Mouse (Mus musculus) retina, postnatal 1 day (tissue): ENCODE results near the gene Xpnpep1.

Source experiments
- DNase-seq: peaks from one replicate; pipeline ENCODE4 v3.0.0-alpha.2; 2012

Xpnpep1 gene

GRCm38 (mm10) chr19:53030279-53030678 is 9.7 kb downstream of the Xpnpep1 start:
- no peak for DNase-seq

DNA sequence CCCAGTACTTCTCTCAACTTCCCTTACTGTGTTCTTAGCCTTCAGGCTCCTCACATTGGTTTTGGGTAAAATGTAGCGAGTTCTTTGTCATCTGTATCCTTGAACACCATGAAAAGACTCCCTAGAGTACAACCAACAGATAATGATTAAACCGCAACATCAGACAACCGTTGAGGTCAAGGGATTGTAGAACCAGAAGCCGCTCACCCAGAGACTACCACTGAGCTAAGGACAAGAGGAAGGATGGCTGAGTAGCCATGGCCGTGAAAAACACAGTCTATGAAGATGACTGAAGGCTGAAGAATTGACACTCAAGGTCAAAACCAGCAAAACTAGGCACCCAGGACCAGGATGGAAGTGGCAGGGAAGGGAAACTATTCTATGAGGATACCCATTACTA is 10.3 kb downstream of the Xpnpep1 start:
- no peak for DNase-seq

GRCm38 (mm10) chr19:53029045-53029444 is 11.0 kb downstream of the Xpnpep1 start:
- DNase-seq, result no peak

DNA sequence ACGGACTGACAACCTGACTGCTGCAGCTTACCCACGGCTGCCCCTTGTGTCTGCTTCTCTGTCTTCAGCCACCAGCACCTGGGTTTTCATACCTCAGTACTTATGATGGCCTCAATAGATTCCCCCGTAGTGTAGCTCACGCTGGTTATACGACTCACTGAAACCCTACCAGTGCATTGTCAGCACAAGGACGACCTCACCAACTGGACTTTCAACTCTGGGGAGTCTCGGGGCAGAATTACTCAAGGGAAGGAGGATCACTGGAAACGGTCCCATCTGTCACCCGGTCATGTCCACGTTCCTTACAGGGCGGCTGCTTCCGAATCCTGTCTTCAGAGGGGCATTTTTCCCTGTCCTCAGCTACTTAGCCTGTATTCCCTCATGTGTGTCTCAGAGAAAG is 11.8 kb downstream of the Xpnpep1 start:
- DNase-seq, result no peak

GRCm38 (mm10) chr19:53023189-53023588 is 16.8 kb downstream of the Xpnpep1 start:
- DNase-seq, result no peak

GRCm38 (mm10) chr19:53022037-53022614 is 17.9 kb downstream of the Xpnpep1 start:
- no peak for DNase-seq

- DNase-seq, result no peak
Measured at GRCm38 (mm10) chr19:53021537-53021936, 18.5 kb downstream of the Xpnpep1 start.

DNA sequence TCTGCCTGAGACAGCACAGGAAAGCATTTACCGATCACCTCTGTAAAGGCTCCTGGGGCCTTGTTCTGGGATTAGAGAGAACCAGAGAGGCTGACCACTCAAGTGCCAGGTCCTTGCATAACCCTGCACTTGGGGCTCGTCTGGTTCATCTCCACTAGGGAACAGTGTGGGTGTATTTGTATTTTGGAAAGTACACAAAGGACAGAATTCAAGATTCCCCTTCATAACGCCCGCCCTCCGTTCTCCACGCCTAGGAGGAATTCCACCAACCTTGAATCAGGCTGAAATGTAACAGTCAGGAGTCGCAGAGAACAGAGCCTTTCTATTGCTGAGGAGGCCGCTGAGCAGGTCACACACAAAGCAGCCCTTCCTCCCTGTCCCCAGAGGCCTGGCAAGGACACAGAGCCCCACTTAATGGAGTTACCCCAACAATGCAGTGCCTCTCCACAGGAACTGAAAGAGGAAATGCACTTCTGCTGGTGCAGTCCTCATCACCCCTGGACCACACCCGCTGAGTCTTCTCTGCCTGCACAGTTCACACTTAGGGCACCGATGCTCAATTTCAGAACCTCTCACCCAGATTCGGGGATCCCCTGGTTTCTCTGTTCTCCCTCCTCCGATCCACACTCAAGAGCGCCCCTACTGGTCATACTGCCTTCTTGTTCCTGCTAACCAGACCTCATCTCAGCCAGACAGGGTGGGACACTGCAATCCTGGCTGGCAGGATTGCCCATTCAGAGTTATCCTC is 20.1 kb downstream of the Xpnpep1 start:
- DNase-seq, result peak; percentile 75

DNA sequence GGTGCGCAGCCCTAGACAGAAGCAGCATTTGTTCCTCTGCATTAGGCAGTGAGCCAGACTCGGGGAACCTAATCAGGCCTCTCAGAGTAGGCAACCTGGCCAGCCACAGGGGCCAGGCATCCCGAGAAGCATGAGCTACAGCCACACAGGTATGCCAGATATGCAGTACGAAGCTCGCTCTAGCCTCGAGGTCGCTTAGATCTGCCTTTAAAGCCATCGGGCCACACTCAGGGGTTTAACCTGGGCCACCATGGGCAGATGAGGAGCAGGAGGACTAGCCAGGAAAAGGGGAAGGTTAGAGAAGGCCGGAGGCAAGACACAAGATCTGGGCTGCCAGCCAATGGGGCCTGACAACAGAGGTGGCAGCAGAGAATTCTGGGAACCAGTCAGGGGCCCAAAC is 22.1 kb downstream of the Xpnpep1 start:
- DNase-seq, result no peak

GRCm38 (mm10) chr19:53017248-53017647 is 22.8 kb downstream of the Xpnpep1 start:
- DNase-seq, result peak; percentile 35

DNA sequence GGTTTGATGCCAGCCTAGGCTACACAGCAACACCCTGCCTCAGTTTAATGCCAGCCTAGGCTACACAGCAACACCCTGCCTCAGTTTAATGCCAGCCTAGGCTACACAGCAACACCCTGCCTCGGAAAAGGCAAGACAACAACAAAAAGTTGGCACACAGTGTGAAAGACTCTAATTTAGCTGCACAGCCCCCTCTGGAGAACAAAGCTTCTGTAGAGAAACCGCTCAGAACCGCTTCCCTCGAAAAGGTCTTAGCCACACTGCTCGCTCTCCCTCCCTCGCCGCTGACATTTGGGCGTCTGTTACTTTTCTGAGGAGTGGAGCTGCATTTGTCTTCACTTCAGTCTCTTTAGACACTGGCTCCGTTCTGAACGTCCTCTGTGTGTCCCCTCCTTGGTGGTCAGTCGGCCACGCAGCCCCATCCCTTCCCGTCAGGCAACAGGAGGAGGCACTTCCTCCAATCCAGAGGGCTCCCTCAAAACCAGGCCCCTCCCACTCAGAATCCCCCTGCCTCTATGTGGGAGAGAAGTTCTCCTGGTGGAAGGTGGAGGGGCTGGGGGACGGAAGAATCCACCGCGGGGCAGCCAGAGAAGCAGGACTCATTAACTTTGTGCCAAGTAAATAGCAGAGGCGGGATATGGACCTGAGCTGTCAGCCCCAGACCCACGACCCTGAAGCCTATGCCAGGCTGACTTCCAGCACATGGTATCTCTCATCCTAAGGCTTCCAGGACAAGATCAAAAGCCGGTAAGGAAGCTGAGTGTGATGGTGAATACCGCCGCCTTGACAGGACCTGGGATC is 24.9 kb downstream of the Xpnpep1 start:
- peak; percentile 40 for DNase-seq

GRCm38 (mm10) chr19:53013744-53014143 is 26.3 kb downstream of the Xpnpep1 start:
- DNase-seq, result no peak

- DNase-seq, result no peak
Measured at GRCm38 (mm10) chr19:53013341-53013740, 26.7 kb downstream of the Xpnpep1 start.

GRCm38 (mm10) chr19:53010941-53011340 is 29.1 kb downstream of the Xpnpep1 start:
- DNase-seq, result no peak

DNA sequence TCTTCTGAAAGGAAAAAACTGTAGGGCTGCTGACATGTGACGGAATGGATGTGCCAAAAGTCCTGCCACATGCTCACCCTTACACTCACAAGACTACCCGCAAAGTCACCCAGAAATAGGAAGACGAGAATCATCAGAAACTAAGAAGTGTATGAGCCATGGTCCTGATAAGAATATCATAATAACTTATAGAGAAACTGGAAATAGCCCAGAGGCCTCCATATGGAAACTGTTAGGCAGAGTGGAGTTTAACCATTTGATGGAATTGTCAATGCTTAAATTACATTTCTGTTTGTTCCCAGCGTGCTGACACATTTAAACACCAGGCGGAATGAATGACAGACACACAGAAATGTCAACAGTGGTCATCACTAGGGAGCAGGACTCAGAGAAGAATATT is 31.1 kb downstream of the Xpnpep1 start:
- no peak for DNase-seq

- DNase-seq, result peak; percentile 73
Measured at GRCm38 (mm10) chr19:53008020-53008705, 31.9 kb downstream of the Xpnpep1 start.

- DNase-seq, result no peak
Measured at GRCm38 (mm10) chr19:53005978-53006377, 34.0 kb downstream of the Xpnpep1 start.

GRCm38 (mm10) chr19:53003554-53004365 is 36.3 kb downstream of the Xpnpep1 start:
- DNase-seq, result no peak

- DNase-seq, result no peak
Measured at GRCm38 (mm10) chr19:53002166-53003095, 37.6 kb downstream of the Xpnpep1 start.

- DNase-seq, result peak; percentile 69
Measured at GRCm38 (mm10) chr19:52992880-52993440, 47.1 kb downstream of the Xpnpep1 start.

GRCm38 (mm10) chr19:52991924-52992323 is 48.1 kb downstream of the Xpnpep1 start:
- DNase-seq, result no peak
